Mouse (Mus musculus) forebrain, embryonic 12.5 days (tissue): ENCODE data around the gene Sys1. TPM values are rescaled to one million over a fixed set of nuclear protein-coding genes. Genes with fewer than 3 reads are reported as not detected.

ENCODE experiments used
- ATAC-seq: fragments of 200-750 bp; cut with Nextera tagmentation; 2 replicates; pipeline ENCODE4 v1.8.0; 2017; ENCODE audit warnings: moderate TSS enrichment; ENCODE audit not compliant: low FRiP score
- H3K27ac ChIP-seq: fragments of 300-500 bp; sonication (generic); 2 replicates; pipeline ENCODE4 v1.5.1; 2016; ENCODE audit warnings: mild to moderate bottlenecking
- H3K27me3 ChIP-seq: fragments of 300-500 bp; sonication (generic); 2 replicates; pipeline ENCODE4 v1.6.1; 2016; ENCODE audit warnings: mild to moderate bottlenecking
- H3K36me3 ChIP-seq: fragments of 300-500 bp; sonication (generic); replicated peaks from 2 replicates; pipeline ENCODE4 v1.6.1; 2016; ENCODE audit warnings: mild to moderate bottlenecking
- H3K4me1 ChIP-seq: fragments of 300-500 bp; sonication (generic); 2 replicates; pipeline ENCODE4 v1.6.1; 2016
- H3K4me2 ChIP-seq: fragments of 300-500 bp; sonication (generic); 2 replicates; pipeline ENCODE4 v1.6.1; 2016; ENCODE audit warnings: mild to moderate bottlenecking, moderate library complexity
- H3K4me3 ChIP-seq: fragments of 300-500 bp; sonication (generic); replicated peaks from 2 replicates; pipeline ENCODE4 v1.5.1; 2016; ENCODE audit warnings: mild to moderate bottlenecking
- H3K9ac ChIP-seq: fragments of 300-500 bp; sonication (generic); 2 replicates; pipeline ENCODE4 v1.6.1; 2016; ENCODE audit warnings: mild to moderate bottlenecking
- H3K9me3 ChIP-seq: fragments of 300-500 bp; sonication (generic); 2 replicates; pipeline ENCODE4 v1.6.1; 2016
- WGBS: fragments of 180-500 bp; shearing (Covaris S2); methylation state at CpG from one replicate; pipeline ENCODE4 v1.1.7; 2016; 5-methylcytosine and 5-hydroxymethylcytosine counted together
- polyA plus RNA-seq: library from polyadenylated mRNA; unstranded; fragments of >200 nt; fragmentation: Nextera tagmentation; extraction: Ambion mirVana; gene quantifications from 2 replicates; pipeline ENCODE4 v1.2.1, GENCODE M21; 2016

Sys1 gene
- 60.5 and 67.4 TPM in 2 replicates for polyA plus RNA-seq

GRCm38 (mm10) chr2:164456864-164457300 is at the start of gene Sys1:
Sys1 (plus strand) TSS chr2:164456964.
- Histone ChIP-seq H3K4me3 (no peak within 1 kb of the TSS), H3K36me3 (no peaks in the 10 kb centered on the region), H3K27me3 (no peaks in the 10 kb centered on the region), H3K4me2 (peak within 1 kb of the TSS; percentile 28; the same call in 1 of the 2 replicates), H3K9me3 (no peaks in the 10 kb centered on the region), H3K9ac (no peak within 1 kb of the TSS), H3K27ac (no peak within 1 kb of the TSS), H3K4me1 (peaks cover 14% of the 10 kb centered on the region)
- WGBS = 2% methylated on average over 7 of the region's 7 CpGs
- ATAC-seq = no peak

GRCm38 (mm10) chr2:164407708-164408107 is 49.1 kb upstream of the Sys1 start:
- Histone ChIP-seq H3K36me3 (no peaks in the 10 kb centered on the region), H3K27me3 (peaks cover 82% of the 10 kb centered on the region), H3K4me3 (no peak overlapping the region), H3K27ac (no peak overlapping the region), H3K9ac (no peak overlapping the region), H3K9me3 (no peaks in the 10 kb centered on the region), H3K4me2 (peak overlapping the region; percentile 19; the same call in 1 of the 2 replicates), H3K4me1 (peaks cover 15% of the 10 kb centered on the region)
- ATAC-seq = peak; percentile 64; the same call in 1 of the 2 replicates
- under 1% methylated on average over 22 of the region's 22 CpGs for WGBS

GRCm38 (mm10) chr2:164414167-164414566 is 42.6 kb upstream of the Sys1 start:
- 32% methylated on average over 28 of the region's 28 CpGs for WGBS
- Histone ChIP-seq H3K27me3 (peaks cover 35% of the 10 kb centered on the region), H3K4me2 (peak overlapping the region; percentile 38), H3K36me3 (no peaks in the 10 kb centered on the region), H3K9me3 (no peaks in the 10 kb centered on the region), H3K9ac (no peak overlapping the region), H3K27ac (no peak overlapping the region), H3K4me1 (peaks cover 4% of the 10 kb centered on the region; the same call in 1 of the 2 replicates), H3K4me3 (peak overlapping the region; percentile 21)
- ATAC-seq = no peak

- Histone ChIP-seq H3K9ac (no peak overlapping the region), H3K27ac (no peak overlapping the region), H3K27me3 (peaks cover 31% of the 10 kb centered on the region), H3K4me3 (peak overlapping the region; percentile 21), H3K4me1 (peaks cover 4% of the 10 kb centered on the region; the same call in 1 of the 2 replicates), H3K9me3 (no peaks in the 10 kb centered on the region), H3K4me2 (peak overlapping the region; percentile 38), H3K36me3 (no peaks in the 10 kb centered on the region)
- WGBS = 73% methylated on average over 10 of the region's 10 CpGs
- ATAC-seq = no peak
These were observed 42.2 kb upstream of the Sys1 start for GRCm38 (mm10) chr2:164414581-164414980.

GRCm38 (mm10) chr2:164417198-164417597 is 39.6 kb upstream of the Sys1 start:
- H3K4me2 ChIP-seq = no peak overlapping the region
- H3K4me3 ChIP-seq = no peak overlapping the region
- no peaks in the 10 kb centered on the region for H3K36me3 ChIP-seq
- H3K27ac ChIP-seq = no peak overlapping the region
- H3K4me1 ChIP-seq = peaks cover 4% of the 10 kb centered on the region; the same call in 1 of the 2 replicates
- no peak for ATAC-seq
- peaks cover 17% of the 10 kb centered on the region for H3K27me3 ChIP-seq
- 1% methylated on average over 2 of the region's 2 CpGs for WGBS
- H3K9me3 ChIP-seq = no peaks in the 10 kb centered on the region
- H3K9ac ChIP-seq = no peak overlapping the region

GRCm38 (mm10) chr2:164418308-164418875 is 38.4 kb upstream of the Sys1 start:
- Histone ChIP-seq H3K4me1 (peaks cover 4% of the 10 kb centered on the region; the same call in 1 of the 2 replicates), H3K27ac (no peak overlapping the region), H3K9ac (no peak overlapping the region), H3K36me3 (no peaks in the 10 kb centered on the region), H3K9me3 (no peaks in the 10 kb centered on the region), H3K27me3 (peaks cover 17% of the 10 kb centered on the region), H3K4me3 (no peak overlapping the region), H3K4me2 (no peak overlapping the region)
- no peak for ATAC-seq
- 34% methylated on average over 3 of the region's 3 CpGs for WGBS

- Histone ChIP-seq H3K36me3 (no peaks in the 10 kb centered on the region), H3K4me1 (no peaks in the 10 kb centered on the region), H3K9ac (no peak overlapping the region), H3K4me3 (no peak overlapping the region), H3K27me3 (peaks cover 7% of the 10 kb centered on the region), H3K9me3 (no peaks in the 10 kb centered on the region), H3K4me2 (no peak overlapping the region), H3K27ac (no peak overlapping the region)
- no peak for ATAC-seq
- WGBS = 4% methylated on average over 3 of the region's 3 CpGs
These were observed 37.3 kb upstream of the Sys1 start for GRCm38 (mm10) chr2:164419489-164419888.

GRCm38 (mm10) chr2:164421306-164421705 is 35.5 kb upstream of the Sys1 start:
- no peak for ATAC-seq
- WGBS = 90% methylated on average over 7 of the region's 7 CpGs

GRCm38 (mm10) chr2:164421979-164422378 is 34.8 kb upstream of the Sys1 start:
- Histone ChIP-seq H3K4me3 (no peak overlapping the region), H3K36me3 (no peaks in the 10 kb centered on the region), H3K4me2 (no peak overlapping the region), H3K9ac (no peak overlapping the region), H3K27me3 (no peaks in the 10 kb centered on the region; the same call in 1 of the 2 replicates), H3K4me1 (no peaks in the 10 kb centered on the region), H3K9me3 (no peaks in the 10 kb centered on the region), H3K27ac (no peak overlapping the region)
- 88% methylated on average over 8 of the region's 8 CpGs for WGBS
- no peak for ATAC-seq

More at GRCm38 (mm10) chr2:164421306-164421705, 35.5 kb upstream of the Sys1 start:
- Histone ChIP-seq H3K9ac (no peak overlapping the region), H3K36me3 (no peaks in the 10 kb centered on the region), H3K4me1 (no peaks in the 10 kb centered on the region), H3K4me3 (no peak overlapping the region), H3K9me3 (no peaks in the 10 kb centered on the region), H3K27ac (no peak overlapping the region), H3K27me3 (no peaks in the 10 kb centered on the region; the same call in 1 of the 2 replicates), H3K4me2 (no peak overlapping the region)

- H3K9ac ChIP-seq = no peak overlapping the region
- ATAC-seq = no peak
- no peaks in the 10 kb centered on the region for H3K4me1 ChIP-seq
- no peaks in the 10 kb centered on the region; the same call in 1 of the 2 replicates for H3K27me3 ChIP-seq
- no peaks in the 10 kb centered on the region for H3K36me3 ChIP-seq
- 90% methylated on average over 15 of the region's 15 CpGs for WGBS
- no peak overlapping the region for H3K4me3 ChIP-seq
- H3K4me2 ChIP-seq = no peak overlapping the region
- no peak overlapping the region for H3K27ac ChIP-seq
- H3K9me3 ChIP-seq = no peaks in the 10 kb centered on the region
These were observed 33.9 kb upstream of the Sys1 start for GRCm38 (mm10) chr2:164422675-164423393.

GRCm38 (mm10) chr2:164423464-164423863 is 33.3 kb upstream of the Sys1 start:
- Histone ChIP-seq H3K9ac (no peak overlapping the region), H3K27ac (no peak overlapping the region), H3K4me3 (no peak overlapping the region), H3K4me1 (no peaks in the 10 kb centered on the region), H3K9me3 (no peaks in the 10 kb centered on the region), H3K4me2 (no peak overlapping the region), H3K36me3 (no peaks in the 10 kb centered on the region), H3K27me3 (no peaks in the 10 kb centered on the region; the same call in 1 of the 2 replicates)
- 88% methylated on average over 11 of the region's 11 CpGs for WGBS
- no peak for ATAC-seq

- no peaks in the 10 kb centered on the region for H3K36me3 ChIP-seq
- no peaks in the 10 kb centered on the region for H3K4me1 ChIP-seq
- ATAC-seq = no peak
- no peak overlapping the region for H3K9ac ChIP-seq
- H3K9me3 ChIP-seq = no peaks in the 10 kb centered on the region
- H3K4me2 ChIP-seq = no peak overlapping the region
- 0 out of 2 replicates have a peak, but pooled peaks cover under 1% of the 10 kb centered on the region for H3K27me3 ChIP-seq
- H3K27ac ChIP-seq = no peak overlapping the region
- no peak overlapping the region for H3K4me3 ChIP-seq
- WGBS = 90% methylated on average over 8 of the region's 8 CpGs
These were observed 32.4 kb upstream of the Sys1 start for GRCm38 (mm10) chr2:164424406-164424805.
